Mouse (Mus musculus) right cerebral cortex, postnatal 36 days (tissue): ENCODE measurements around the gene Thsd7b.
"Not testable (repeated sequence)": the region's sequence is repeated elsewhere in the genome, so short reads cannot be mapped to it uniquely, and the experiment has no call there.

Source experiments
- DNase-seq, 2 experiments: peaks; one replicate each; pipeline ENCODE4 v3.0.0; 2022; ENCODE audit warnings: low spot score in 2 of 2, mixed read lengths in 1 of 2

The Thsd7b gene

DNA sequence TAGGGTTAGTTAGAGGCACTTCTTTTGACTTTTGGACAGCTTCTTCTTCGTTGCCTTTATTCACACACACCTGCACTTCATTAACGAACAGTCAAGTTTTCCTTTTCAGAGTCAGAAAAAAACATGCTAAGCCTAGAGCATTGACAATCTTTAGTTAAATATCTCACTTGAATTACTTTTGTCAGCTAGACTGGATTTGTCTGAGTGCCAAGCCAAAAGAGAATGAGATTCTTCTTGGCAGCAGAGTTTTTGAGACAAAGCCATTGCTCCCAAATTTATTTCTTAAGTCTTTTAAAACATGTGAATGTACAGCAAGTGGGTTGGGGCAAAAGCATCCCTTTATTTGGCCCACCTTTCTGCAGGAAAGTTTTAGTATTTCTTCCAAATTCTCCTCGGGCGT is 362.0 kb downstream of the Thsd7b start:
- DNase-seq = no peak

DNA sequence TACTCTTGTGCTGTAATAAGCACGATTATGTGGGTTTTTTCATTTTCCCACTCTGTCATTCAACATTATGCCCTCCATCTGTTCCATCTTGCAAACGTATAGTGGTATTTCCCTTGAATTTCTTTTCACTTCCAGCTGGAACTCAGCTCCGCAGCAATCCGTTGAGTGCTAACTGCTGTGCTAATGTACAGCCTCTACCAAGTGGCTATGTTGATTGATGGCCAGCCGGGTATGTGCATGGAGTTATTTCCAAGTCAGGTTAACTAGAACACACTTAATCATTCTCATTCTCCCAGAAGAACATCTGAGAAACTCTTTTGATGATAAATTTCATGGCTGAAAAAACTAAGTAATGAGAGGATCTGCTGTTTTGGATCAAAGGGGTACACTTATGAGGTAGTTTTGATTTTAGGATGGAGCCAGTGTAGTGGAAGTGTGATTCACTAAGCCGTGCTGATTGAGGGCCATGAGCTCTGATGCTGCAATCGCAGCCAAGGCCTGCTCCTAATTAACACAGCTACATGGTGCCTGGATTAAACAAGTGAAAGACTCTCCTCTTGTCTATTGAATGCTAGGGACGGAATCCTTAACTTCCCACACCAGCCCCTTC is 371.3 kb downstream of the Thsd7b start:
- no peak for DNase-seq

DNA sequence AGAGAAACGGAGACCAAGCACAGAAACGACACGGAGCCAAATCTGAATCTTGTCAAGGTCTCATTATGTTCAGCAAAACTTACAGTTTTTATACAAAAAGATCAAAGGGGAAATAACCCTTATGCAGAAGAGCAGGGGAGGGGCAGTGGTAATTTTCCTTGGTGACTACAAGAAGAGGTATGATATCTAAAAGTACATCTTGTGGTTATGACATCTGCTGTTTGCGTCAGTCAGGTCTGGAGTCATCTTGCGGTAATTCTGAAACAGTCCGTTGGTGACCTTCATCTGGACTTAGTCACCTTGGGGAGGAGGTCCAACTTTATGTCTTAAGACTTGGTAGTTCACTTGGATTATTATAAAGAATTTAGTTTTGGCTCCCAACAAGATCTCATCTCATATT is 378.3 kb downstream of the Thsd7b start:
- not testable (repeated sequence) for DNase-seq

DNA sequence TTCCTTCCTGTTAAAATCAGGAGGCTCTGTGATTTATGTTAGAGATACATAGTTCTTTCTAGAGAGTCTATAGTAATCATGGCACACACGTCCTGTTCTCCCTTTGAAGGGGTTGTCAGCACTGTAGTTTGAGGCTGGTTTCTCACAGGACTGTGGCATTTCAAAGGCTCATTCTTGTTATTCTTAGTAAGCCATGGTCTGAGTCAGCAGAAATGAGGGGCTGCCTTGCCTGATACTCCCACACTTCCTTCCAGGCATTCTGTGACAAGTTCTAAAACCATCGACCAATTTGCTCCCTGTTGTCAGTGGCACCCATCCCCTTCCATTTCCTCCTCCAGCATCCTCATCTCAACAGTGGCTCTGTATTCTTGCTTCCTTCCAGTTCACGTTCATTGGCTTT is 384.9 kb downstream of the Thsd7b start:
- DNase-seq = peak; percentile 1 to 4

DNA sequence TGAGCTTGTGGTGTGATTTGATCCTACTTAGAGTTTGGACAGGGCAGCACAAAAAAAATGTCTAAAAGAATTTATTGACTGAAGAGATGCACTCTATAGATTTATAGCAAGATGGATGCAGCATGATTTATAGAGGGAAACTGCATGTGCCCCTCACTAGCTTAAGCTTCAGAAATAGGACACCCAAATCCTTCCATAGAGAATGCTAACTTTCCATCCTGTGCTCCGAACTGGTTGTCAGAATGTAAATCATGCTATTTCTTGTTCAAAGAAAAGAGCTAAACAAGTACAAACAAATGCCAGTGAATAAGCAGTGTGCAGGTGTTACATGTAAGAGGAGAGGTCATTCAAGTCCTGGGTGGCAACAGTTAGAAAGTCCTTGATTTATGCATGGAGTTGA is 402.8 kb downstream of the Thsd7b start:
- DNase-seq = no peak

DNA sequence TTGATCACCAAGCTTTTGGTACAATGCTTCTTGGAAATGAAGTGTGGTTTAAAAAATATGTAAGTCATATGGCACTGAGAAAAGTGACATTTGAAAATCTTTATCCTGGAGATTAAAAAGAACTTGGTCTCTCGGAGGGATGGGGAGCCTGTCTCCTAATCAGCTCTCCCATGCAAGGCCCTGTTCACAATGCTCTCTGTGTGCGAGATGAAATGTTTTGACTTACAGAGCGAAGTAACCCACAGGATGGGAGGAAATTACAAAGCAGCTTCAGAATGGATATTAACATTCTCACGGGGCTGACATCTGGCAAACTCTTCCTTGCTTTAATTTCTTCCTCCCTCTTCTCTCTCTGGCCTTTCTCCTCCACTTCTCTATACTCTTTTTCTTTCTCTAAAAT is 405.7 kb downstream of the Thsd7b start:
- no peak for DNase-seq

DNA sequence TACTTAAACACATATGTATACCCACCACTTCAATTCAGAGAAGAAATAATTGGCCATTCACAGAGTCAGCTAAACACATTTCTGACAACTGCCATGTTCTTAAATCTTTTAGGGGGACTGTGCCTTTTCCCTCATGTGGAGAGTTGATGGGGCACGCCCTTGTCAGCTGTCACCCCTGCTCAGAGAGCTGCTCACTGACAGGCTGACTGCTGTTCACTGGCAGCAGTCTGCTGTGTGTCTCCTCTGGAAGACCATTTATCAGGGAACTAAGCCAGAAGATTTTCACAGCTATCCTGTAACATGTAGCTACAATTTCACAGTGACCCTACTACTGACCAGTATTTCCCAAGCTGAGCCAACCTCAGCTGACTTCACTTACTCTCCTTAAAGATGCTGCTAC is 432.6 kb downstream of the Thsd7b start:
- DNase-seq = no peak

DNA sequence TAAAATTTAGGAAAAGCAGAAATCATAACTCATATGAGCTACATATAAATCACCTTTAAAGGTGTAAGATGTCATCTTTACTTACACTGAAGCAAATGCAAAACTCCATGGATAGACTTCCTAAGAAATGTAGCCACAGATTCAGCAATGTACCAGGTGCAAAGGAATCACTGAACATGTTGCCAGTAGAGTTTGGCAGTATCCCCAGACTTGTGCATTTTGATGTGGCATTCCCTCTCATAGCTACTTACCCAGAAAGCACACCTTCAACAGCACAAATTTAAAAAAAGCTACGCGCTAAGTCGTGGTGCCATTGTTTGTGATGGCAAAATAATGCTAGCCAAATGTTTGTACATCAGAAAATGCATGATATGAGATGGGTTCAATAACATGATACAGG is 439.6 kb downstream of the Thsd7b start:
- peak; percentile 11 to 48 for DNase-seq

DNA sequence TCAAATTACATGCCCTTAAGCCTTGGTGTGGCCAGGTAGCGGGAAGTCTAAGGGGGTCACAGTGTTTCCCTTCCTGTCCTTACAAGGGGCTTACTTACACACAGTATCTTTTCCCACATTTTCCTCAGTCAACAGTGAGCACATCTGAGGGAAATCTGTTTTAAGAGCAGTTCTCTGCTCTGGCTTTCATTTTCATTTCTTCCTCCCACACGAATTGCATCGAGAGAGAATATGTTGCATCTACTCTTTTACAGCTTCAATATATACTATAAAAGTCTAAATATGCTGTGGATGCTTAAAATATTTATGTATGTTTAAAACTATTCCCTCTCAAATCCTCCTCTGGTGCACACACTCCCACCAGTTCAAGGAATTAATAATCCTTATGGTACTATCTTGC is 440.5 kb downstream of the Thsd7b start:
- DNase-seq = no peak

DNA sequence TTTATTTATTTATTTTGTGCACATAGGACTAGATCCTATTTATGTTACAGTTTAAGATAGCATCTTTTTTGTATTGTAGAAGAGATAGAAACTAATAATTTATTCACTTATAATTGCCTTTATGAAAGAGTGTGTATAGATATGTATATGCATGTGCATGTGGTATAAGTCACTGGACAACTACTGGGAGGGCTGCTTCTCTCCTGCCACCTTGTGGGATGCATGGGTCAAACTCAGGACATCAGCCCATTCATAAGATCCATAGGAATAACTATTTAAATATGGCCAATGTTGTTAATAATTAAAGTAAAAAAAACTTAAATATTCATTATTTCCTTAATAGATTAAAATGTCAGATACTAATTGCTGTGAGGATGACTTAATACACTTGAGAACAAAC is 446.5 kb downstream of the Thsd7b start:
- DNase-seq = no peak

DNA sequence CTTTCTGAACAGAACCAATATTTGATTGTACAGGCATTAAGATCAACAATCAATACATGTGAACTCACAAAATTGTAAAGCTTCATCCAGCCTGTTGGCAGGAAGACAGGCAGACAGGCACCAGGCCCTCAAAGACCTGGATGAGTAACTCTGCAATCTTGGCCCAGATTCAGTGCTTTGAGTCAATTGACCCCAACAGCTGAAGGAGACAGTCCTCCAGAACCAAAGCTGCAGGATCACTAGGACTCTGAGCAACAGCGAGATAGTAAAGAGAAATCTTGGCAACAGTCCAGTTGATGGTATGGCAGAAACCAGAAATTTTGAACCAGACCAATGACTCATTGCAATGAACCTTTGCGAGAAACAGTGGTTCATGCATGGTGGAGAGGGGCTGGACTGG is 458.9 kb downstream of the Thsd7b start:
- DNase-seq = no peak

DNA sequence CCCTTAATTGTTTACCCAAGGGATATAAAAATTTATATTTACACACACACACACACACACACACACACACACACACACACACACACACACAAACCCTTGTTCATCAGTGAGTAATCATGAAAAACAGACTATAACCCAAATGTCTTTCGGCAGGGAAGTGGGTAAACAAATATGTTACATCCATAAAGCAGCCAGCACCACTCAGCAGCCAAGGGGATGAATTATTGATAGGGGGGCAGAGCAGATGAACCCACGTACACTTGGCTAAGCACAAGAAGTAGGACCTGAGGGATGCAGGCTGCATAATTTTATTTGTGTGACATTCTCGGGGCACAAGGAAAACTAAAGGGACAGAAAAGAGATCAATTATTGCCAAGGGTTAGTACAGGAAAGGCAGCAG is 474.5 kb downstream of the Thsd7b start:
- no peak for DNase-seq

DNA sequence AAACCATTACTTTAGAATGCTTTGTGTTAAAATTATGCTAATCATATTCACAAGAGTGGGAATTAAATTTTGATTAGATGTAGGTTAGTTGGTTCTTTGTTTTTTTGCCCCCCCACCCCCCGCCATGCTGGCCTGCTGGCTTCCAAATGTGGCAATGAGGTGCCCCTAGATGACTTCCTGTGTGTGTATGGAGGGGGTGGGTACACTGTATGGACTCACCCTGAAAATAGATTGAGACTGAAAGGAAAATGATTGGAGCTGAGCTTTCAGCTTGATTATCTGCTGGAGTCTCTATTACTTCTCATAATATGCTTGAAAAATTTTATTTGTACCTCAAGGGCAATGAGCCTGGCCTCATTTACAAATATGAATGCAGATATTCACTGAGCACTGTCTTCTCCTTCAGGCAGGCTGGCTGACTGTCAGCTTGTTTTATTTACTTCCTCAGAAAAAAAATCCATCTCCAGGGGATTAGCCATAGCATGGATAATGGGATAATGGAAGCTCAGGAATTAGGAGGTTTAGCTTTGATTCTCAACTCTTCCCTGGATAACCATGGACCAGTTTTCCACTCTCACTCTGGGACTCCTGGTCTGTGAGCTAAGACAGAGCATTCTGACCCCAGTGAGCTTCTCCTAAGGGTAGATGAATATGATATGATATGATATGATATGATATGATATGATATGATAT is 483.6 kb downstream of the Thsd7b start:
- no peak for DNase-seq

DNA sequence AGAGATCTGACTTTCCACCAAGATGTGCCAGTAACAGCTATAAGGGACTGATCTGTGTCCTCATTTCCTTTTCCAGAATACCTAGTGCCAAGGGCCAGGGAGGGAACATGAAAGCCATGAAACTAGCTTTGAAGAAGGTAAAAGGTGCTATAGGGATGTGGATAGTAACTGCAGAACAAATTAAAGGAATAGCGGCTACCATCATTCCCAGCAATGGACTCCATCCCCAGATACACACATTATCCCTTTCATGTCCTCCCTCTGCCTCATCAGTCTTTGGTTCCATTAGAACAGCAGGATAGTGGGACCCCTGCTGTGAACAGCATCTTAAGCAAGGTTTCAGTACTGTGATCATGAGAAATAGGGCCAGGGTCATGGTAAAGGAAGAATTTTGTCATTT is 485.9 kb downstream of the Thsd7b start:
- no peak for DNase-seq

DNA sequence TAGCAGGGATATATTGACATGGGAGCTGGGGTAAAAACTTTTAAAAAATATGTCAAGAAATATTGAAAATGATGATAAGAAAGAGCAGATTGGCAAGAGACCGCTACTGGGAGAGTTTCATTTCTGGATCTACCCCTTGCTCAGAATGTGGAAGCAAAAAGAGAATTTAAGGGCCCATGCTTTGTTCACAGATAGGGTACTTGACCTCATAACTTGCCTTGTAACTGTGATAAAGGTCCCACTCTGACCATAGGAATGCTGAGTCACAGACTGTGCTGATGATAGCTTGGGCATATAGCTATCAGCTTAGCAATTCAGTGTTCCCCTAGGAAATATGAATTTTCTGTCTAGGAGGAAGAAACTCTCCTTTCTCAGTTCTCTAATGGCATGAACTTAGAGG is 488.1 kb downstream of the Thsd7b start:
- DNase-seq = no peak

DNA sequence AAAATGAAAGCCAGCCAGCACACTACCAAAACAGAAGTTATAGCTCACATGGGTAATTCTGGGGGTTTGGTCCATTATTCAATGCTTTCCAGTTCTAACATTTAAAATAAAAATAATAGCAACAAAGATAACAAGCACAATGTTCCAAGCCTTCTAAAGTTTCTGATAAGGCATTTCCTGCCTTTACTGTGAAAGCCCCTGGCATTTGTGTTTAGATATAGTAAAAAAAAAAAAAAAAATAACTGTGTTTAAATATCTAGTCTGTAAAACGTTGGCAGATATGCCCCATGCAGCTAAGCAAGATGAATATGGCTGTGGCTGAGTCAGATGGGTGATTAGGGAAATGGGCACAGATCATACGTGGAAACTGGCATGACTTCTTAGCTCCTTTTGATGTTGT is 491.6 kb downstream of the Thsd7b start:
- DNase-seq = no peak

DNA sequence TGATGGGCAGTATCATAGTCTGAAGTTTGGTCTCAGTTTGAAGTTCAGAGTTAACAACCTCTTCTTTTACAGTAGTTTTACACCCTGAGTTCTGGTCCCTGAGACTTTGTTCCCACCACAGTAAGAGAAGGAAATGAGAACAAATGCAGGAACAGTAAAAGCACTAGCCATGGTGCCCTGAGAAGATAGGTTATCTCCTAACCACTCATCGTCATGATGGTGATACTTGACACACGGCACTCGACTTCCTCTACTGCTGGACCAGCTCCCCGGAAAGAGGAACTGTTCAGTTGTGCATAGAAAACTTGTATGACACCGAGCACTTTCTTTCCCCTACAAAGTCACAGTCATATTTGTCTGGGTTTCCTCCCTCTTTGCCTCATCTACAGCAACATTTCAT is 504.0 kb downstream of the Thsd7b start:
- no peak for DNase-seq

DNA sequence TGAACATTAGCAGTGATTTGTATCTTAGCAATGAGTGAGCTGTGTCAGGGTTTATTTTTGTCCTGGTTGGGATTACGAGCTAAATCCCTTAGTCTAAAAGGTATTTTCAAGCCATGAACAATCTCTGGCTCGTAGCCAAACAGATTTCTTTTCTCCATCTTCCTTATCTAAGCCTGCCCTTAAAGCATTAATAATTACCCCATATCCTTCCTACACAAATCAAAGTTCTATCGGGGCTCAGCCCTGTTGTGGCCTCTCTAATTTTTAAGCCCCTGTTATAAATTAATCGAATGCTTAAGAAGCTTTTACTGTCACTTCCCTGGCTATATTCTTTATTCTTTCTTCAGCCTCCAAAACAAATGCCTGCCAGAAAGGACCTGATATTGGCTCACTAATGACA is 506.4 kb downstream of the Thsd7b start:
- DNase-seq = no peak

DNA sequence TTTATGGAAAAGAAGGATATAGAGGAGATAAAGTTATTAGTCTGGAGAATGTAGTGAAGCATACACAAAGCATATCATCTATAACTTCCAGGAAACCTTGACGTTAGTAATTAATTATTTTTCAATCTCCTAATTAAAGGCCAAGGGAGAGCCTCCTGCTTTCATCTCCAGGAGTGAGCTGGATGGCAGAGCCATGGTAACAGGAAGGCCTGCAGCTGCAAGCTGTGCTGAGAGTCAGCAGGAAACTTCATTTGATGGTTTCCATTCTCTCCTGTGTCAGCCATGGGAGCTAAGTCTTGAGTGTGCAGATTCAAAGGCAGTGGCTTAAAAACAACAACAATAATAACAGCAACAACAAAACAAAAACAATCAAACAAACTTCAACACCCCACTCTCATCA is 507.5 kb downstream of the Thsd7b start:
- DNase-seq = no peak

DNA sequence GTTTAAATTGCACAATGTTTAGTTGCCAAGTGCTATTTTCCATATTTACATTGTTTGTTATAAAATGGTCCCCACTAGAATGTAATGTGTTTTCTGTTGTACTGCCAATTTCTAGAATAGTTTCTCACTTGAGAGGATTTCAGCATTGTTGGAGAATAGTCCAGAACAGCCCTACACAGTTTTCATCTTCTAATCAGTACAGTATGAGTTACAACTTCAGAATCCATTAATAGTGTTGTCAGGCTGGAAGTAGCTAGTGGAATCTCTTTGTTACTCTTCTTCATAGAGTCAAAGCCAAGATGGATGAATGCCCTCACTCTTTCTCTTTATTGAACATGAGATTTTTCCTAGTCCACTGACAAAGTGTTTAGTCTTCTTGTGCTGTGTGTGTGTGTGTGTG is 525.4 kb downstream of the Thsd7b start:
- no peak for DNase-seq

DNA sequence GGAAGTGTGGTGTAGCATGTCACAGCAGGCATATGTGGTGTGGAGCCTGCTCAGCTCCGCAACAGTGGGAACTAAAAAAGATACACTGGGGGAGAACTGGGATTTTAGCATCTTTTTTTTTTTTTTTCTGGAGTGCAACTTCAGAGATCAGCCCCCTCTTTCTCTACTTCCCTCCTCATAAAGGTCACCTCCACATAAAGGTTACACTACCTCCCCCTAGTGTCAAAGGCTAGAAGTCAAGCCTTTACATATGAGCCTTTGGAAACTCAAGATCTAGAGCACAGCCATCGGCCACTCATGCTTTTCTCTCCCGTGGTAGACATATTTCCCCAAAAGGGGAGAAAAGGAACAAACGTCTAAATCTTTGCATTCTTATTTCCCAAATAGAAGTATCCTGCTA is 553.8 kb downstream of the Thsd7b start:
- DNase-seq = no peak

DNA sequence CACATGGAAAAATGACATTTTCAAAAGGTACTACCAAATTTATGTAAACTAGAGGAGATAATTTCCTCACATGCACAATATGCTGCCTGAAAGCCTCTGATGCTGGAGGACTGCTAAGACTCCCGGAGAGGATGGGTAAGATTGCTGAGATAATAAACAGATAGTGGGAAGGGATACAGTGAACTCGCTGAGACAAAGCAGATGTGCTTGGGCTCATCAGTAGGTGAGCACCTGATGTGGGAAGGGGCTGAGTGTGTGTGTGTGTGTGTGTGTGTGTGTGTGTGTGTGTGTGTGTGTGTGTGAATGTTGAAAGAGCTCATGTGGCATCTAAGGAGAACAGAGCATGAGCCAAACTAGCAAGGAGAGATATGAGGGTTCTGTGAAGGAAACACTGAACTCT is 564.2 kb downstream of the Thsd7b start:
- DNase-seq = no peak

DNA sequence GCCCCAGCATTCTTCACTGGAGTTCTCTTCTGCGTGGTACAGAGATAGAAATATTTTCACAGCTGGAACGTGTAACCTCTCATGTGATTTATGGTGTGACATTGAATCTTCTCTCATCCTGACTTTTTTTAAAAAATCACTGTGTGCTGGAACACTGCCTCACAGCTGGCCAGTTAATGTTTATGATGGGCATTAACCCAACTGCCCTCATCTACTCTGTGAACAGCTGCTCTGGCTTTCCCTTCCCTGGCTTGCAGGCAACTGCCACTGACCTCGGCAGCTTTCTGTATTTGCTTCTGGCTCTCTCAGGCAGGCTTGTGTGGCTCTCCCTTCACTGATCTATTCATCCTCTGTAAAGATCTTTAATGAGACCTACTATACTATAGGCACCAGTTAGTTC is 564.7 kb downstream of the Thsd7b start:
- no peak for DNase-seq

DNA sequence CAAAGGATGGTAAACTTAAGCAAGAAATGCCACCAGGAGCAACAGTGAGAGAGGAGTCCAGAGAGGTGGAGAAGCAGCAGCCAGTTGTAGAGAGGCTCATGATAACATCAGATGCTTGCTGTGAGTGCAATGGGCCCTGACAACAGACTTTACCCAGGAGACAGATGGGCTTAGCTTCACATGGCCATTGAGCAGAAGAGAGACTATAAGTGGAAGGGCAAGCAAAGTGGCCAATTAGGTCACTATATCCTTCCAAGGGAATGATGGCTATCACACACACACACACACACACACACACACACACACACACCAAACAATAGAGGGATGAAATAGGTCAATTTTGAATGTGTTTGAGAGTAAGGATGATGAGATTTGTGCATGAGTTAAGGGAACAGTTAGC is 565.4 kb downstream of the Thsd7b start:
- DNase-seq = no peak
